Mouse (Mus musculus) stomach, postnatal 0 days (tissue): ENCODE results near the gene Slc9a6.

ENCODE experiments used
- CTCF ChIP-seq: IDR thresholded peaks from 2 replicates; pipeline ENCODE4 v1.5.1; 2016; ENCODE audit warnings: antibody characterized with exemption, low read depth, mild to moderate bottlenecking, moderate library complexity
- EP300 ChIP-seq: optimal IDR thresholded peaks from 2 replicates; pipeline ENCODE3; 2016; ENCODE audit warnings: antibody characterized with exemption

DNA sequence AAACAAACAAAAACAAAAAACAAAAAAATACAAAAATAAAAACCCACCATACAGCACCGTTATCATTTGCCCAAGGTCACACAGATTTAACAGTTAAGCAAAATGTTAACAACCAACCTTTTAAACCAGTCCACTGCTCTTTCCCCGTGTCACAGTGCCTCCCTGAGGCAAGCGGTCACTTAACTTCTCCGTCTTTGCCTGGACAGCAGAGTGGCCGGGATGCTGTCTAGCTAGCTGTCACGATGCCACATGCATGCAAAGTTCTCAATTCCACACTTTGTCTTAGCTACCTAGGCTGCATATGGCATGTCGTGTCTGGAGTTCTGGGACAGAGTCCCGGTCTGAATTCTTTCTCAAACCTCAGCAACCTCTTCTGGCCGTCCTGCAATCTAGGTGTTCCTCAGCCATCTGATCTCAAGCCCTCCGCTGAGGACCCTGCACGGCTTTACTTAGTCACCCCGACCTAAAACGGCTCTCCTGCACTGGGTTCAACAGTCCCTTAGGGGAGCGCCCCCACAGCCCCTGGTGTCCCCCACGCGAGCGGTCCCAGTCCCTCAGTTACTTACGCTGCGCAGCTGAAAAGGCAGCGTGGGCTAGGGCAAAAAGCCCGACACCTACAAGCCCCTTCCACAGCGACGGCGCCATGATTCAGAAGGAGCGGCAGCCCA lies 12.2 kb upstream of the Slc9a6 start:
- TF ChIP-seq EP300 (no peak), CTCF (peak; percentile 53)
